Mouse (Mus musculus) limb, embryonic 15.5 days (tissue): ENCODE results near the gene Efnb2. TPM values are rescaled to one million over a fixed set of nuclear protein-coding genes. Genes with fewer than 3 reads are reported as not detected.

ENCODE experiments used
- ATAC-seq: fragments of 200-750 bp; cut with Nextera tagmentation; 2 replicates; pipeline ENCODE4 v1.8.0; 2017; ENCODE audit warnings: low read depth, moderate TSS enrichment; ENCODE audit not compliant: insufficient number of reproducible peaks, low FRiP score, low TSS enrichment
- H3K27ac ChIP-seq: fragments of 300-500 bp; sonication (generic); 2 replicates; pipeline ENCODE4 v1.5.1; 2015; ENCODE audit warnings: moderate library complexity, mild to moderate bottlenecking, inconsistent platforms
- H3K27me3 ChIP-seq: fragments of 300-500 bp; sonication (generic); 2 replicates; pipeline ENCODE4 v1.6.1; 2015; ENCODE audit warnings: inconsistent platforms
- H3K36me3 ChIP-seq: fragments of 300-500 bp; sonication (generic); 2 replicates; pipeline ENCODE4 v1.6.1; 2015; ENCODE audit warnings: inconsistent platforms
- H3K4me1 ChIP-seq: fragments of 300-500 bp; sonication (generic); 2 replicates; pipeline ENCODE4 v1.6.1; 2015; ENCODE audit warnings: inconsistent platforms
- H3K4me2 ChIP-seq: fragments of 300-500 bp; sonication (generic); 2 replicates; pipeline ENCODE4 v1.6.1; 2015; ENCODE audit warnings: mild to moderate bottlenecking, inconsistent platforms
- H3K4me3 ChIP-seq: fragments of 300-500 bp; sonication (generic); 2 replicates; pipeline ENCODE4 v1.5.1; 2015; ENCODE audit warnings: mild to moderate bottlenecking, inconsistent platforms
- H3K9ac ChIP-seq: fragments of 300-500 bp; sonication (generic); 2 replicates; pipeline ENCODE4 v1.6.1; 2015; ENCODE audit warnings: inconsistent platforms
- H3K9me3 ChIP-seq: fragments of 300-500 bp; sonication (generic); 2 replicates; pipeline ENCODE4 v1.6.1; 2016; ENCODE audit warnings: inconsistent platforms
- WGBS: fragments of 180-500 bp; shearing (Covaris S2); methylation state at CpG from one replicate; pipeline ENCODE4 v1.1.7; 2015; 5-methylcytosine and 5-hydroxymethylcytosine counted together
- polyA plus RNA-seq: library from polyadenylated mRNA; unstranded; fragments of >200 nt; fragmentation: Nextera tagmentation; extraction: Ambion mirVana; gene quantifications from 2 replicates; pipeline ENCODE4 v1.2.1, GENCODE M21; 2015

Gene Efnb2
- polyA plus RNA-seq = 20.8 and 29.9 TPM in 2 replicates

GRCm38 (mm10) chr8:8661103-8661758 lies at the start of gene Efnb2:
Efnb2 (minus strand) TSS chr8:8661242.
- Histone ChIP-seq H3K36me3 (0 out of 2 replicates have a peak, but pooled peaks cover 6% of the 10 kb centered on the region), H3K9ac (peak within 1 kb of the TSS; percentile 93), H3K4me1 (peaks cover 10% of the 10 kb centered on the region), H3K4me3 (peak within 1 kb of the TSS; percentile 92), H3K9me3 (no peaks in the 10 kb centered on the region), H3K4me2 (peak within 1 kb of the TSS; percentile 78), H3K27ac (peak within 1 kb of the TSS; percentile 89), H3K27me3 (no peaks in the 10 kb centered on the region)
- peak; percentile 90 for ATAC-seq
- under 1% methylated on average over 64 of the region's 70 CpGs for WGBS

- 71% methylated on average over 9 of the region's 9 CpGs for WGBS
- Histone ChIP-seq H3K4me1 (no peaks in the 10 kb centered on the region), H3K27ac (no peak overlapping the region), H3K9me3 (no peaks in the 10 kb centered on the region), H3K27me3 (no peaks in the 10 kb centered on the region), H3K36me3 (no peaks in the 10 kb centered on the region), H3K9ac (no peak overlapping the region), H3K4me3 (no peak overlapping the region), H3K4me2 (no peak overlapping the region)
- no peak for ATAC-seq
Observed at GRCm38 (mm10) chr8:8704813-8705212, 43.8 kb upstream of the Efnb2 start.

- Histone ChIP-seq H3K4me2 (no peak overlapping the region), H3K27ac (no peak overlapping the region), H3K4me3 (no peak overlapping the region), H3K4me1 (no peaks in the 10 kb centered on the region), H3K9me3 (no peaks in the 10 kb centered on the region), H3K27me3 (no peaks in the 10 kb centered on the region), H3K9ac (no peak overlapping the region), H3K36me3 (no peaks in the 10 kb centered on the region)
- 72% methylated on average over 2 of the region's 2 CpGs for WGBS
- ATAC-seq = no peak
Observed at GRCm38 (mm10) chr8:8703668-8704067, 42.6 kb upstream of the Efnb2 start.

GRCm38 (mm10) chr8:8700821-8701220 lies 39.8 kb upstream of the Efnb2 start:
- no peaks in the 10 kb centered on the region for H3K27me3 ChIP-seq
- H3K4me3 ChIP-seq = no peak overlapping the region
- no peak overlapping the region for H3K27ac ChIP-seq
- H3K9me3 ChIP-seq = no peaks in the 10 kb centered on the region
- H3K9ac ChIP-seq = no peak overlapping the region
- no peaks in the 10 kb centered on the region for H3K4me1 ChIP-seq
- H3K36me3 ChIP-seq = no peaks in the 10 kb centered on the region
- WGBS = 88% methylated on average over 10 of the region's 10 CpGs
- no peak for ATAC-seq
- no peak overlapping the region for H3K4me2 ChIP-seq

- Histone ChIP-seq H3K9ac (no peak overlapping the region), H3K4me3 (no peak overlapping the region), H3K4me2 (no peak overlapping the region), H3K4me1 (no peaks in the 10 kb centered on the region), H3K36me3 (no peaks in the 10 kb centered on the region), H3K9me3 (no peaks in the 10 kb centered on the region), H3K27me3 (no peaks in the 10 kb centered on the region), H3K27ac (no peak overlapping the region)
- ATAC-seq = no peak
- WGBS = 78% methylated on average over 4 of the region's 4 CpGs
Observed at GRCm38 (mm10) chr8:8700229-8700628, 39.2 kb upstream of the Efnb2 start.

GRCm38 (mm10) chr8:8690146-8691092 lies 29.4 kb upstream of the Efnb2 start, which contains the start of gene Arglu1:
Arglu1 (minus strand) TSS chr8:8690521.
- peaks cover 33% of the 10 kb centered on the region for H3K4me1 ChIP-seq
- H3K27me3 ChIP-seq = no peaks in the 10 kb centered on the region
- peak within 1 kb of the TSS; percentile 100 for H3K9ac ChIP-seq
- WGBS = under 1% methylated on average over 78 of the region's 81 CpGs
- H3K9me3 ChIP-seq = no peaks in the 10 kb centered on the region
- H3K27ac ChIP-seq = peak within 1 kb of the TSS; percentile 97
- peak within 1 kb of the TSS; percentile 88 for H3K4me3 ChIP-seq
- H3K4me2 ChIP-seq = peak within 1 kb of the TSS; percentile 62
- peak; percentile 91 for ATAC-seq
- H3K36me3 ChIP-seq = no peaks in the 10 kb centered on the region

GRCm38 (mm10) chr8:8689454-8690145 lies 28.6 kb upstream of the Efnb2 start:
- Histone ChIP-seq H3K9ac (peak overlapping the region; percentile 100), H3K4me3 (peak overlapping the region; percentile 88), H3K9me3 (no peaks in the 10 kb centered on the region), H3K27ac (peak overlapping the region; percentile 97), H3K4me2 (peak overlapping the region; percentile 62), H3K27me3 (no peaks in the 10 kb centered on the region), H3K4me1 (peaks cover 34% of the 10 kb centered on the region), H3K36me3 (no peaks in the 10 kb centered on the region)
- peak; percentile 58 for ATAC-seq
- under 1% methylated on average over 68 of the region's 68 CpGs for WGBS

GRCm38 (mm10) chr8:8688823-8689453 lies 27.9 kb upstream of the Efnb2 start:
- no peak for ATAC-seq

GRCm38 (mm10) chr8:8685517-8685916 lies 24.5 kb upstream of the Efnb2 start:
- Histone ChIP-seq H3K9ac (no peak overlapping the region), H3K27ac (no peak overlapping the region), H3K4me1 (peaks cover 34% of the 10 kb centered on the region), H3K27me3 (no peaks in the 10 kb centered on the region), H3K9me3 (no peaks in the 10 kb centered on the region), H3K4me2 (no peak overlapping the region), H3K4me3 (no peak overlapping the region), H3K36me3 (peaks cover 22% of the 10 kb centered on the region)
- ATAC-seq = no peak
- 40% methylated on average over 2 of the region's 2 CpGs for WGBS

More at GRCm38 (mm10) chr8:8688823-8689453, 27.9 kb upstream of the Efnb2 start:
- Histone ChIP-seq H3K4me3 (peak overlapping the region; percentile 88), H3K9ac (peak overlapping the region; percentile 100; the same call in 1 of the 2 replicates), H3K27me3 (no peaks in the 10 kb centered on the region), H3K9me3 (no peaks in the 10 kb centered on the region), H3K36me3 (no peaks in the 10 kb centered on the region), H3K27ac (peak overlapping the region; percentile 97; the same call in 1 of the 2 replicates), H3K4me1 (peaks cover 34% of the 10 kb centered on the region), H3K4me2 (peak overlapping the region; percentile 62)
- WGBS = 8% methylated on average over 9 of the region's 9 CpGs

GRCm38 (mm10) chr8:8682697-8683096 lies 21.7 kb upstream of the Efnb2 start:
- ATAC-seq = no peak
- Histone ChIP-seq H3K4me3 (no peak overlapping the region), H3K9me3 (no peaks in the 10 kb centered on the region), H3K27ac (no peak overlapping the region), H3K36me3 (peaks cover 40% of the 10 kb centered on the region), H3K27me3 (no peaks in the 10 kb centered on the region), H3K4me1 (peaks cover 20% of the 10 kb centered on the region), H3K4me2 (no peak overlapping the region), H3K9ac (no peak overlapping the region)
- WGBS = 68% methylated on average over 3 of the region's 3 CpGs

- peaks cover 73% of the 10 kb centered on the region for H3K36me3 ChIP-seq
- no peaks in the 10 kb centered on the region for H3K4me1 ChIP-seq
- H3K27ac ChIP-seq = no peak overlapping the region
- 87% methylated on average over 3 of the region's 3 CpGs for WGBS
- no peak overlapping the region for H3K4me3 ChIP-seq
- no peak for ATAC-seq
- no peaks in the 10 kb centered on the region for H3K9me3 ChIP-seq
- H3K4me2 ChIP-seq = no peak overlapping the region
- no peaks in the 10 kb centered on the region for H3K27me3 ChIP-seq
- H3K9ac ChIP-seq = no peak overlapping the region
Observed at GRCm38 (mm10) chr8:8678236-8678635, 17.2 kb upstream of the Efnb2 start.
